Mouse (Mus musculus) midbrain, embryonic 13.5 days (tissue): ENCODE data around the gene Lmbr1l. TPM values are rescaled to one million over a fixed set of nuclear protein-coding genes. Genes with fewer than 3 reads are reported as not detected.

Source experiments
- ATAC-seq: fragments of 200-750 bp; cut with Nextera tagmentation; 2 replicates; pipeline ENCODE4 v1.8.0; 2017; ENCODE audit warnings: mild to moderate bottlenecking, moderate TSS enrichment, moderate library complexity
- H3K27ac ChIP-seq: fragments of 300-500 bp; sonication (generic); 2 replicates; pipeline ENCODE4 v1.5.1; 2015; ENCODE audit warnings: inconsistent platforms, mild to moderate bottlenecking, moderate library complexity
- H3K27me3 ChIP-seq: fragments of 300-500 bp; sonication (generic); 2 replicates; pipeline ENCODE4 v1.6.1; 2015; ENCODE audit warnings: mild to moderate bottlenecking, inconsistent platforms
- H3K36me3 ChIP-seq: fragments of 300-500 bp; sonication (generic); 2 replicates; pipeline ENCODE4 v1.6.1; 2015; ENCODE audit warnings: mild to moderate bottlenecking, inconsistent platforms
- H3K4me1 ChIP-seq: fragments of 300-500 bp; sonication (generic); replicated peaks from 2 replicates; pipeline ENCODE4 v1.6.1; 2015; ENCODE audit warnings: inconsistent platforms
- H3K4me2 ChIP-seq: fragments of 300-500 bp; sonication (generic); replicated peaks from 2 replicates; pipeline ENCODE4 v1.6.1; 2015; ENCODE audit warnings: moderate library complexity, mild to moderate bottlenecking, inconsistent platforms
- H3K4me3 ChIP-seq: fragments of 300-500 bp; sonication (generic); replicated peaks from 2 replicates; pipeline ENCODE4 v1.5.1; 2015; ENCODE audit warnings: mild to moderate bottlenecking, inconsistent platforms
- H3K9ac ChIP-seq: fragments of 300-500 bp; sonication (generic); replicated peaks from 2 replicates; pipeline ENCODE4 v1.6.1; 2015; ENCODE audit warnings: mild to moderate bottlenecking, inconsistent platforms
- H3K9me3 ChIP-seq: fragments of 300-500 bp; sonication (generic); 2 replicates; pipeline ENCODE4 v1.6.1; 2016; ENCODE audit warnings: mild to moderate bottlenecking, inconsistent platforms
- WGBS: fragments of 180-500 bp; shearing (Covaris S2); methylation state at CpG from one replicate; pipeline ENCODE4 v1.1.7; 2015; 5-methylcytosine and 5-hydroxymethylcytosine counted together
- polyA plus RNA-seq: library from polyadenylated mRNA; unstranded; fragments of >200 nt; fragmentation: Nextera tagmentation; extraction: Ambion mirVana; gene quantifications from 2 replicates; pipeline ENCODE4 v1.2.1, GENCODE M21; 2015

The Lmbr1l gene
- polyA plus RNA-seq, 1 experiment from 2014 or later, result 50.1 TPM

- Histone ChIP-seq H3K27me3 (no peaks in the 10 kb centered on the region), H3K4me2 (0 out of 2 replicates have a peak overlapping the region, but pooled peaks have one; percentile 72), H3K36me3 (peaks cover 47% of the 10 kb centered on the region), H3K27ac (no peak overlapping the region), H3K4me1 (peaks cover 33% of the 10 kb centered on the region), H3K9ac (no peak overlapping the region), H3K4me3 (no peak overlapping the region), H3K9me3 (no peaks in the 10 kb centered on the region)
- no peak for ATAC-seq
- 95% methylated on average over 6 of the region's 6 CpGs for WGBS
These were observed 3.1 kb downstream of the Lmbr1l start for GRCm38 (mm10) chr15:98914903-98915302.

- Histone ChIP-seq H3K9ac (no peak overlapping the region), H3K4me1 (no peaks in the 10 kb centered on the region), H3K36me3 (peaks cover 72% of the 10 kb centered on the region), H3K9me3 (no peaks in the 10 kb centered on the region), H3K27me3 (peaks cover 10% of the 10 kb centered on the region), H3K27ac (no peak overlapping the region), H3K4me2 (no peak overlapping the region), H3K4me3 (no peak overlapping the region)
- WGBS, result 24% methylated on average over 10 of the region's 10 CpGs
- ATAC-seq, result no peak
These were observed 13.3 kb downstream of the Lmbr1l start for GRCm38 (mm10) chr15:98904692-98905091.

GRCm38 (mm10) chr15:98902600-98902999, 15.4 kb downstream of the Lmbr1l start:
- H3K27ac ChIP-seq, result no peak overlapping the region
- H3K27me3 ChIP-seq, result peaks cover 31% of the 10 kb centered on the region
- 87% methylated on average over 2 of the region's 2 CpGs for WGBS
- ATAC-seq, result no peak
- no peak overlapping the region for H3K4me3 ChIP-seq
- peaks cover 51% of the 10 kb centered on the region for H3K36me3 ChIP-seq
- H3K9me3 ChIP-seq, result no peaks in the 10 kb centered on the region
- no peak overlapping the region for H3K9ac ChIP-seq
- H3K4me2 ChIP-seq, result no peak overlapping the region
- peaks cover 11% of the 10 kb centered on the region for H3K4me1 ChIP-seq

- WGBS, result 69% methylated on average over 1 of the region's 1 CpGs
- H3K36me3 ChIP-seq, result peaks cover 41% of the 10 kb centered on the region
- no peak overlapping the region for H3K4me2 ChIP-seq
- H3K27me3 ChIP-seq, result peaks cover 42% of the 10 kb centered on the region
- no peak for ATAC-seq
- no peak overlapping the region for H3K27ac ChIP-seq
- peaks cover 14% of the 10 kb centered on the region for H3K4me1 ChIP-seq
- H3K9ac ChIP-seq, result no peak overlapping the region
- H3K4me3 ChIP-seq, result no peak overlapping the region
- H3K9me3 ChIP-seq, result no peaks in the 10 kb centered on the region
These were observed 16.5 kb downstream of the Lmbr1l start for GRCm38 (mm10) chr15:98901530-98901929.

- no peak within 1 kb of the TSS for H3K27ac ChIP-seq
- peak within 1 kb of the TSS; percentile 7; the same call in 1 of the 2 replicates for H3K9ac ChIP-seq
- H3K27me3 ChIP-seq, result peaks cover 75% of the 10 kb centered on the region
- WGBS, result 1% methylated on average over 40 of the region's 41 CpGs
- no peaks in the 10 kb centered on the region for H3K9me3 ChIP-seq
- H3K36me3 ChIP-seq, result peaks cover 8% of the 10 kb centered on the region
- peaks cover 42% of the 10 kb centered on the region for H3K4me1 ChIP-seq
- peak within 1 kb of the TSS; percentile 28 for H3K4me3 ChIP-seq
- peak within 1 kb of the TSS; percentile 41 for H3K4me2 ChIP-seq
- no peak for ATAC-seq
These were observed 19.9 kb downstream of the Lmbr1l start, which contains the start of gene Dhh for GRCm38 (mm10) chr15:98897928-98898800. Gene Dhh (minus strand): TSS chr15:98898540.

GRCm38 (mm10) chr15:98897495-98897894, 20.5 kb downstream of the Lmbr1l start:
- Histone ChIP-seq H3K27me3 (peaks cover 82% of the 10 kb centered on the region), H3K9me3 (no peaks in the 10 kb centered on the region), H3K36me3 (peaks cover 1% of the 10 kb centered on the region; the same call in 1 of the 2 replicates), H3K9ac (0 out of 2 replicates have a peak overlapping the region, but pooled peaks have one; percentile 7), H3K27ac (no peak overlapping the region), H3K4me2 (peak overlapping the region; percentile 41; the same call in 1 of the 2 replicates), H3K4me3 (peak overlapping the region; percentile 28; the same call in 1 of the 2 replicates), H3K4me1 (peaks cover 42% of the 10 kb centered on the region)
- ATAC-seq, result no peak
- 4% methylated on average over 10 of the region's 10 CpGs for WGBS

GRCm38 (mm10) chr15:98895635-98896589, 22.1 kb downstream of the Lmbr1l start:
- Histone ChIP-seq H3K4me2 (peak overlapping the region; percentile 84), H3K4me3 (peak overlapping the region; percentile 47), H3K9me3 (no peaks in the 10 kb centered on the region), H3K9ac (peak overlapping the region; percentile 36), H3K27me3 (peaks cover 97% of the 10 kb centered on the region), H3K36me3 (no peaks in the 10 kb centered on the region), H3K4me1 (peaks cover 42% of the 10 kb centered on the region), H3K27ac (no peak overlapping the region)
- ATAC-seq, result peak; percentile 21; the same call in 1 of the 2 replicates
- WGBS, result 2% methylated on average over 41 of the region's 41 CpGs

GRCm38 (mm10) chr15:98894746-98895634, 23.0 kb downstream of the Lmbr1l start:
- Histone ChIP-seq H3K27ac (no peak overlapping the region), H3K36me3 (no peaks in the 10 kb centered on the region), H3K9me3 (no peaks in the 10 kb centered on the region), H3K4me1 (peaks cover 42% of the 10 kb centered on the region), H3K9ac (peak overlapping the region; percentile 57), H3K4me2 (peak overlapping the region; percentile 84), H3K27me3 (peaks cover 89% of the 10 kb centered on the region), H3K4me3 (peak overlapping the region; percentile 47)
- no peak for ATAC-seq
- 2% methylated on average over 38 of the region's 38 CpGs for WGBS

GRCm38 (mm10) chr15:98893940-98894745, 23.9 kb downstream of the Lmbr1l start, which contains the start of gene Rhebl1:
Gene Rhebl1 (minus strand): TSS chr15:98894540.
- Histone ChIP-seq H3K4me3 (peak within 1 kb of the TSS; percentile 47), H3K27ac (no peak within 1 kb of the TSS), H3K36me3 (no peaks in the 10 kb centered on the region), H3K9ac (peak within 1 kb of the TSS; percentile 57), H3K4me2 (peak within 1 kb of the TSS; percentile 84), H3K27me3 (peaks cover 81% of the 10 kb centered on the region), H3K4me1 (peaks cover 42% of the 10 kb centered on the region), H3K9me3 (no peaks in the 10 kb centered on the region)
- no peak for ATAC-seq
- under 1% methylated on average over 77 of the region's 77 CpGs for WGBS

- H3K4me2 ChIP-seq, result no peak overlapping the region
- ATAC-seq, result no peak
- peaks cover 70% of the 10 kb centered on the region for H3K27me3 ChIP-seq
- H3K36me3 ChIP-seq, result no peaks in the 10 kb centered on the region
- 31% methylated on average over 4 of the region's 4 CpGs for WGBS
- no peak overlapping the region for H3K4me3 ChIP-seq
- H3K9ac ChIP-seq, result no peak overlapping the region
- peaks cover 36% of the 10 kb centered on the region for H3K4me1 ChIP-seq
- no peak overlapping the region for H3K27ac ChIP-seq
- H3K9me3 ChIP-seq, result no peaks in the 10 kb centered on the region
These were observed 25.0 kb downstream of the Lmbr1l start for GRCm38 (mm10) chr15:98893036-98893435.
